Mouse (Mus musculus): ENCODE results near the gene Rab27a.

GRCm38 (mm10) chr9:73025818-73026636, 18.6 kb upstream of the Rab27a start:
- TF ChIP-seq POLR2A (IDR thresholded peaks at IDR 0.05; ENCODE audit: insufficient read depth, low read depth, low read length): no peak
- no peak for TF ChIP-seq CTCF (IDR thresholded peaks at IDR 0.05)

All from heart, adult 2 months (tissue).